Mouse (Mus musculus): ENCODE measurements around the gene Ralb. TPM values are rescaled to one million over a fixed set of nuclear protein-coding genes. Genes with fewer than 3 reads are reported as not detected.

Gene Ralb
- total RNA-seq, 2 experiments from 2014 or later = 33.9 to 40.3 TPM

DNA sequence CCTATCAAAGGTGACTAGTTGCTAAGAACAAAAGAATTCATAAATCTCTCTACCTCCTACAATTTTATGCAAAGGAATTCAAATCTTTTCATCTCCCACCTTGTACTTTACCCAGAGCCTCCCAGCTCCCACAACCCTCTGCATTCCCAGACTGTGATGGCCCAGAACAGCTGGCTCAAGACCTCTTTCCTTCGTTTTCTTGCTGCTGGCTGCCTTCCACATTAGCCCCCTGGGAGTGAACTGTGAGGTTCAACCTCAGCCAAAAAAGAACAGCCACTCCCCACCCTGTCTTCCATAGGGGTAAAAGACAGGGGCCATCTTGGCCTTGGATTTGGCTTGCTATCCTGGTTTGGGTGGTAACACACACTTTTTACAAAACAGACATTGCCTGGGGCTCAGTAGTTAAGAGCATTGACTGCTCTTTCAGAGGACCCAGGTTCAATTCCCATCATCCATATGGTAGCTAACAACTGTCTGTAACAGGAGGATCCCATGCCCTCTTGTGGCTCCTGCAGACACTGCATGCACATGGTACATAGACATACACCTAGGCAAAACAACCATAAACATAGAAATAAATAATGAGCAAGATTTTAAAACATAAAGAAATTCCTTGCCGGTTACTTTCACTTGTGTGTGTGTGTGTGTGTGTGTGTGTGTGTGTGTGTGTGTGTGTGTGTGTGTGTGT lies 10.4 kb downstream of the Ralb start:
- DNase-seq (ENCODE audit: low spot score in 2 of 2) = no peak

DNA sequence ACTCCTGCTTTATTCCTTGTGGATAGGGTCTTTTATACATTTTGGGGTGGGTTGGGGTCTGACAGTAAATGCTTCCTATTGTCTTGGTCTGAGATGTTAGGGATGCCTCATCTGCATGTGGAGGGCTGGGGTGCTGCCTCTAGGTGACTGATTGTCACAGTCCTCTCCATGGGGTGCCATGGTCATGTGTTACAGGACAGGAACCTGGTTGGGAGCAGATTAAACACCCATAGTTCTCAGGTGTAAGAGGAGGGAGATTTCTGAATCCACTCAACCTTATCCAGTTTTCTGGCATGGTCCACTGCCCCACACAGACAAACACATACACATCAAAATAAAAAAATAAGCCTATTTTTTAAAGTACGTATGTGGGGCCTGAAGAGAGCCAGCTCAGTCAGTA lies 12.1 kb downstream of the Ralb start:
- no peak for DNase-seq (ENCODE audit: low spot score in 2 of 2)

DNA sequence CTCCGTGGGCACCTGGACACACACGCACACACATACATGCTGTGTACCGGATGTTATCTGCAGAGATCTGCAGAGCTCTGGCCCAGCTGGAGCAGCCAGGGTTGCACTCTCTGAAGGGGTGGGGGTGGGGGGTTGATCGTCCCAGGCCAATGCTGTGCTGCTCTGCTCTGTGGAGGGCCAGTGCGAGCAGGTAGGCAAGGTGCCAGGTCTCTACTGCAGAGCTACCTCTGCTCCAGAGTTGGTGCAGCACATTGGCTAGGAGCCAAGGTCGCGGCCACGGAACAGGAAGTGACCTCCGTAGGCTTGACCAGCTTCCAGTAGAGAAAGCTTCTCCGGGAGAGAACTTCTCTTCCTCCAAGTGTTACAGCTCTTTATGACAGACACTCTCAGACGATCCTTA lies 12.5 kb downstream of the Ralb start:
- peak in 1 of 2 experiments; percentile 32 for DNase-seq (ENCODE audit: low spot score in 2 of 2)

DNA sequence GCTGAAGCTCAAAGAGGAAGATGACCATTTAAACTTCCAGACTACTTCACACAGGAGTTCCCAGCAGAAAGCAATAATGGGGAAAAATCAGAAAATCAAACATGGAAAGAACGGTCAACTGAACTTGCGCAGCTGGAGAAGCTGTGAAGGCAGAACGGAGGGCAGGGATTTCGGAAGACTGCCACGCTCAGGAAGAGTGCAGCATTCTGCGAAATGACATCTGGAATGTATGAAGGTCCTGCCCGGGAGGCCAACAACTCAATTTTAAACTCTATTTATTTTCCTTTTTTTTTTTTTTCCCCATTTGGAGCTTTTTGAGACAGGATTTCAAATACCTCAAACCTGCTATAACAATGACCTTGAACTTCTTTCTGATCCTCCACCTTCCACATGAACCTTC lies 13.8 kb downstream of the Ralb start:
- DNase-seq (ENCODE audit: low spot score in 2 of 2) = no peak

DNA sequence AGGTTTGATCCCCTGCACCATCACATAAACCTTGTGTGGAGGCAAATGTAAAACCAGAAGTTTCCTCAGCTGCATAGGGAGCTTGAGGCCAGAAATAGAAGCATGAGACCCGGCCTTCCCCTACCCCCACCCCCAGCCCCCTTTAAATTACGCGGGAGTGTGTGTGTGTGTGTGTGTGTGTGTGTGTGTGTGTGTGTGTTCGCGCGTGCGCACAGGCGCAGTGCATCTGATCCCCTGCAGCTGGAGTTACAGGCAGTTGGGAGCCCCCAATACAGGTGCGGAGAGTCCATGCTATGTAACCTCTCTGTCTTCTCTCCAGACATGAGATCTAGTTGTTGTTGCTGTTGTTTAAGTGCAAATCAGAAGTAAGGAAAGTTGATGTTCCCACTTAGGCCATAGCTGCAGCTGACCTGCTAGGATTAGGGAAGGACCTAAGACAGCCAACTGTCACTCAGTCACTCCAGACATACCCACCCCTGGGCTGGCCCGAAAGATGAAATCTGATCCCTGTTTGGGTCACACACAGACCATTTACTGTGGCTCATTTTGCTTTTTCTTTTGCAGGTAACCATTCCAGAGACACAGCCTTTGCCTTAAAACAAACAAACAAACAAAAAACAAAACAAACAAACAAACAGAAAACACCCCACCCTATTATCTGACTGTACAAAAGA lies 16.5 kb downstream of the Ralb start:
- DNase-seq (ENCODE audit: low spot score in 2 of 2) = no peak

DNA sequence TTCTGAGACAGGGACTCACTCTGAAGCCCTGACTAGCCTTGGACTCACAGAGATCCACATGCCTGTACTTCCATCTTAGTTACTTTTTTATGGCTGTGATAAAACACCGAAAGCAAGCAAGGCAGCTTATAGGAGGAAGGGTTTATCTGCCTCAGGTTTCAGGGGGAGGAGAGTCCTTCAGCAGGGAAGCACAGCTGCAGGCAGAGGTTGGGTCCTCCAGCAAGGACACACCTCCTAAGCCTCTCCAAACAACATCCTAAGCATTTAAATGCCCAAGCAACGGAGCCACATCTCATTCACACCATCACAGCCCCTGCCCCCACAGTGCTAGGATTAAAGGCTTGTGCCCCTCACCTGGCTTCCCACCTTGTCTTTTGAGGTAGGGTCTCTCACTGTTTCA lies 18.8 kb downstream of the Ralb start:
- DNase-seq (ENCODE audit: low spot score in 2 of 2) = no peak

DNA sequence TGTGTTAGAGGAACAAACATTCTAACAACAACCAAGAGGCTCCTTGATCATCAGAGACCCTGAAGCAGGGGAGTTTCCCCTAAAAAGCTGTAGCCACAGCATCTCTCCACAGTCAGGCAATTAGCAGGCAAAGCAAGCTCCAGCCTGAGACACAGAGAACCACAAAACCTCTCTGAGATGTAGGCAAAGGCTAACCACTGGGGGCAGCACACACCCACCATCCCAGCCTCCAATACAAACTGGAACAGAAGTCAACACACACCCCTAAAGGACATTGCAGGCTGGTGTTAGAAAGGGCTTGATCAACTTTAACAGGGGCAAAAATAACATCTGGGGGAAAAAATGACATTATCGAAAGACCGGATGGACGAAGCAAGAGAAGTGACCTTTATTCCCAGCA lies 20.1 kb downstream of the Ralb start:
- DNase-seq (ENCODE audit: low spot score in 2 of 2) = peak; percentile 46 to 50

DNA sequence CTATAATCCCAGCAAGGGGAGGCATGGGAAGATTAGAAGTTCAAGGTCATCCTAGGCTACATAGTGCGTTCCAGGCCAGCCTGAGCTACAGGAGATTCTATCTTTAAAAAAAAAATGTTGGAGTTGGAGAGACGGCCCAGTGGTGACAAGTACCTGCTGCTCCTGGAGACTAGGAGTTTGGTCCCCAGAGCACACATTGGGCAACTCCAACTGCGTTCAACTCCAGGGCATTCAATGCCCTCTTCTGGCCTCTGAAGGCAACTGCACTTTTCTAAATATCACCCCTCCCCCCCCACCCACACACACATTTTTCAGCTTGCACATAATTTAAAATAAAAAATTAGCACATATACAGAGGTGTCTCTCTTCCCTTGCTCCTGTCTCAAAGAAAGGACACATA lies 21.7 kb downstream of the Ralb start:
- no peak for DNase-seq (ENCODE audit: low spot score in 2 of 2)

DNA sequence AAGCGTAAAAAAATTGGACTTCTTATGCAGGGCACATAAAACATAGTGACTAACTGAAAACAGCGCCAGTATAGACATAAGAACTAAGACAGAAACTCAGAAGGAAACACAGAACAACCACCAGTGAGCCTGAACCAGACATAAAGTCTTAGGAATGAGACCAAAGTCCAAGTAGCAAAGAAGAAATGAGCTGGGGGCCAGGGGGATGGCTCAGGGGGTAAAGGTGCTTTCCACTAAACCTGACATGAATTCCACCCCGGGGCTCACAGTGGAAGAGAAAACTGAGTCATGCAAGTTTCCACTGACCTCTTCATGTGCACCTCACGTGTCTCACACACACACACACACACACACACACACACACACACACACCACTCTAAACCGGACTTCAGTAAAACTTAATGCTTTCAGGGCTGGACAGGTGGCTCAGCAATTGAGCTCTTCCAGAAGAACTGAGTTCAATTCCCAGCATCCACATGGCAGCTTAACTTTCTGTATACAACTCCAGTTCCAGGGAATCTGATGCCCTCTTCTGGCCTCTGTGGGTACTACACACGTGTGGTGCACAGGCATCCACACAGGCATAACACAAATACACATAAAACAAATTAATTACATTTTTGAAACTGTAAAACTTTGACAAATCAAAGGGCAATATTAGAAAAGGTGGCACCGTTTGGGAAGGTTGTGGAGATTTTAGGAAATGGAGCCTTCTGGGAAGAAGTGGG lies 23.2 kb downstream of the Ralb start:
- no peak for DNase-seq (ENCODE audit: low spot score in 2 of 2)

DNA sequence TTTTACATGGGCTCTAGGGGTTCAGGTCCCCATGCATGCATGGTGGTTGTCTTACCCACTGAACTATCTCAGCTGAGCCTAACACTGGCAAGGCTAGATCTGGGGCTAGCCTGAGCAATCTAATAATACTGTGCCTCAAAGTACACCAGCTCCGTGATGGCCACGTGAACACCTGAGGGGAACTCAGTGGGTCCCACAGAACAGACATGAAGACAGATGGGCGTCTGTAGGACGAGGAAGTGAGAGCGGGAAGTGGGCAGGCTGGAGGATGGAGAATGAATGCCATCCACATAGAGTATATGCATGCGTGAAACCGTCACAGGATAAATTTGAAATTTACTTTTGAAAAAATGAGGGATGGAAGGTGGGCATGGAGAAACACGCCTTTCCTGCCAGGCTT lies 23.9 kb downstream of the Ralb start:
- no peak for DNase-seq (ENCODE audit: low spot score in 2 of 2)

DNA sequence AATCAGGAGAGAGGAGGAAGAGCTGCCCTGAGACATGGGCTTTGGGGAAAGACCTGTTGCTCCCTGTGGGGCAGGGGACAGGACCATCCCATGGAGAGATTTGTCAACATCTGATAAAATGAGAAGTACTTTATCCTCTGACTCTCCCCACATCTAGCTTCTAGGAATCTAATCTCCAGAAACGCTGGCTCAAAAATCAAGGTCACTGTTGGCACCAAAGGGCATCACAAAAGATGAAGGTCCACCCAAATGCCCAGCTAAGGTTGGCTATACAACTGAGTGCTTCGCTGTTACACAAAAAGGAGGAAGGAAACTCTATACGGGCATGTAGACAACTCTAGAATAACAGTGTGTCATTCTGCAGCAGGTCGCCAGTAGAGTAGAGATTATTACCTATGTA lies 25.0 kb downstream of the Ralb start:
- no peak for DNase-seq (ENCODE audit: low spot score in 2 of 2)

DNA sequence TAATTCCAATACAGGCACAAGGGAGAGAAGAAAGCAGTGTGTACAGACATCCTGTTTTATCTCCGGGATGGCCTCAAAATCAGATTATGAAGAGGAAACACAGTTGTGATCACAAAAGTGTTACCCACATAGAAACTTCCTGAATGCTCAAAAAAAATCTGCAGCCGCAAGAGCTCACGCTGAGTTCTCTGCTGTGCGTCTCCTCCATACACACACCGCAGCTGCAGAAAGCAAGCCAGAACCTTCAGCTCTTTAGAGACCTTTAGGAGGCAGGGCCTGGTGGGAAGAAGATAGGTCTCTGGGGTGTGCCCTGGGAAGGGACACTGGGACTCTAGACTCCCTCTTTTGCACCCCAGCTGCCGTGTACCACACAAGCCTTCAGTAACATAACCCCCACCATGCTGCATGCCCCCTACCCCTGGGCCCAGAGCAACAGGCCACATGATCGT lies 27.7 kb downstream of the Ralb start:
- DNase-seq (ENCODE audit: low spot score in 2 of 2) = no peak

DNA sequence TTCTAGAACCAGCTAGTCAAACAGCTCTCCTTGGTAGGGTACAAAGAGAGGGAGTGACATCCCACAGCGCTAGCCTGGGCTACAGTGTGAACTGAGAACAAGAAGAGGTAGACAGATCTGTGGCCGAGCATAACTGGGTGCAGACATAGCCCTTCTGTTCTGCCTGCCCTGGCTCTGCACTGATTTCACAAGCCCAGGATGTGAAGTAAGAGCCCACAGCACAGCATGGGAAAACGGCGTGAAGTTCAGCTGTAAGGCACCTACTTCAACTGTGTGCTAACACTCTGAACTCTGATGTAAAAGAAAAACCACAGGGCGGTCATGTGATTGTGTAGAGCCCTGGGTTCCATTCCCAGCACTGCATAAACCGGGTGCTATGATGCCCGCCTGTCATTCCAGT lies 29.9 kb downstream of the Ralb start:
- DNase-seq (ENCODE audit: low spot score in 2 of 2) = no peak

DNA sequence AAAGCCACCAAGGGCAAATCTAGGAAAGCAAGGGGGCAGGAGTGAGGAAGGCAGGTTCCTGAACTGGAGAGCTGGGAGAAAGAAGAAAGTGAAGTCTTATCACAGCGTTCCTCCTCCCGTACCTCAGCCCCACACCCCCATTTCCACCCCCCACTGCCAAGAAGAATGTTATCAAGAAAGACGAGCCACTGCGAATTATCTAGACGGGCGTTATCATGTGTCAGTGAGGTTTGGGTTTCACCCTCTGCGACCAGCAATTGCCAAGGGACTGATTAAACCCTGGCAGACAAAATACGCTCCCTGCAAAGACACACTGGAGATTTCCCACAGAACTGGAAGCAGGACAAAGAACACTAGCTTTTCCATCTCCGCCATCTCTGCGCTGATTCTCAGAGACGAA lies 31.9 kb downstream of the Ralb start:
- no peak for DNase-seq (ENCODE audit: low spot score in 2 of 2)

DNA sequence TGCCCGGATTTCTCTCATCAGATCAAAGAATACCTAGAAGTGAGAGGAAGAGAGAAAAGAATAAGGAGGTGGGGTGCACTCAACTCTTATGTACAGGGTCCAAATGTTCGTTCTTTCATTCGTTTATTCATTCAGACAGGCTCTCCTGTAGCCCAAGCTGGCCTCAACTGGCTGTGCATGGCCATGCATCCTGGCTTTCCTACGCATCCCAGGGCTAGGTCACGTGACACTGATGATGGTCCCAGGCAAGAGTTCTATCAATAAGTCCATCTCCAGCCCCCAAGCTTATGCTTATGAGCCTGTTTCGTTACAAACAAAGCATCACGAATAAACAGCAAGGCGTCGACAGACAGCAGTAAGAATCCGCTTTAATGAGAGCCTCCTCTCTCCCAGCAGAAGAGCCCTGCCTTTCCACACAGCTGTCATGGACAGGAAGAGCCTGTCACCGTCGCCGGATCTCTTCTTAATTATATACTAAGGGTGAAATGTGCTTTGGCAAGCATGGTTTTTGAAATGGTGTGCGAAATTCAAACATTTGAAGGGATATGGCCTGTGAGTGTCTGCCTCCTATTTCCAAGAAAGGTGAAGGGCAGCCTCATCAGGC lies 32.7 kb downstream of the Ralb start:
- DNase-seq (ENCODE audit: low spot score in 2 of 2) = no peak

DNA sequence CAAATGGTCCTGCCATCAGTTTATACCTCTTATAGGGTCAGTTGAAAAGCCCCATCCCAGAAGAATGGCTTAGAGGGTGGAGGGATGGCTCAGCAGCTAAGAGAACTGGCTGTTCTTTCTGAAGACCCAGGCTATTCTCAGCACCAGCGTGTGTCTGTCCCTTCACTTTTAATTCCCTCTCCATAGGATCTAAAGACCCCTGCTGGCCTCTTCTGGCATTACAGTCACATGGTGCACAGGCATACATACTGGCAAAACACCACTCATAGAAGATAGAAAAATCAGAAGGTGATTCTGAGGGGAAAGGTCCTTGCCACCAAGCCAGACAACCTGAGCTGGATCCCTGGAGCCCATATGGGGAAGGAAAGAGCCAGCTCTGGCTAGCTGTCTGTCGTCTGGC lies 41.2 kb downstream of the Ralb start:
- DNase-seq (ENCODE audit: low spot score in 2 of 2) = peak in 1 of 2 experiments; percentile 48

DNA sequence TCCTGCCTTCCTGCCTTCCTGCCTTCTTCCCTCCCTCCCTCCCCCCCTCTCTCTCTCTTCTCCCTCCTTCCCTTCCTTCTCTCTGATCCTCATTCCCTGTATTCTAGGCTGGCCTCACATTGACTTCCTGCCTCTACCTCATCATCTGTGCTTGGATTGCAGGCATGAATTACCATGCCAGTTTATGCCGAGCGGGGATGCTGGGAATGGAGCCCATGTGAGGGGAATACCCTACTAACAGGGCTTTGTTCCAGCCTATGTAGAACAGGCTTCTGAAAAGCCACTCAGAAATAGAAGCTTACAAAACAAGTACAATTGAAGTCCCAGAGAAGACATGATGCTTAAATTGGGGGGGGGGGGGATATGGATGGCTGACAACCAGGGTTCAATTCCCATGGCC lies 44.5 kb downstream of the Ralb start:
- peak; percentile 42 to 54 for DNase-seq (ENCODE audit: low spot score in 2 of 2)

DNA sequence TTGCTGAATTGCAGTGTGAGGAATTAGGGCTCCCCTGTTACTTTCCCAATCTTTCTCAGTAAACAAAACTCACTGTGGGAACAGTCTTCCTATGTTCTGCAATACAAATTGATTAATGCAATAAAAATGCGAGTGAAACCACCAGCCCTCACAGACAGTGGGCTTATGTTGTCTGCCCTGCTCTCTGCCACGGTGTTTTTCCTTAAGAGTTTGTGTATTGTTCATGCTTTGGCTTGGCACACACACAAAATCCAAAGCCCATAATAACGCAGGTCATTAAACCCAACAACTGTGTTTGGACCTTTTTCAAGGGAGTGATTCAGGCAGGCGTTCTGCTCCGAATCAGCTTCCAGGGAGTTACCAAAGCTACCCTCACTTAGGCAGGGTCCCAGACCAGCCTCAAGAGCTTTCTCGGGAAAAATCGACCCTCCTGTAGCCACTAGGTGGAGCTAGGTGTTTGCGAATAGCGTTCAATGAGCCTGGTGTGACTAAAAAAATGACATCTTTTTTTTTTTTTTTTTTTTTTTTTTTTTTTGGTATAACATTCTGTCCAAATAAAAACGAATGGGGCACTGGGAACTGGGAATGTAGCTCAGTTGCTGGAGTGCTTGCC lies 46.5 kb downstream of the Ralb start:
- DNase-seq (ENCODE audit: low spot score in 2 of 2) = peak; percentile 76 to 81

DNA sequence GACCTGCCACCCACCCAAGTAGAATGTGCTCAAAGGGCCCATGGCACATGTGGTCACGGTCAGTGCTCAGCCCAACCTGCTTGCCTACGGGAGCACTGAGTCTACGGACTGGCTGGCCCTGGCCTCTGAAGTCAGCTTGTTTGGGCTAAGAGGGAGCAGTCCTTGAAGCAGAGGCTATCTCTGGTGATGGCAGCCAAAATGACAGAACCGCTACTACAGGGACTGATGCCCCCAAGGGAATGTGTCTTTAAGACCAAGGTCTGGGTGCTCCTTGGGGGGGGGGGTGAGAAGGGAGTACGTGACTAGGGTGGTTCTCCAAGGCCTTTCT lies 47.1 kb downstream of the Ralb start:
- DNase-seq (ENCODE audit: low spot score in 2 of 2) = no peak

DNA sequence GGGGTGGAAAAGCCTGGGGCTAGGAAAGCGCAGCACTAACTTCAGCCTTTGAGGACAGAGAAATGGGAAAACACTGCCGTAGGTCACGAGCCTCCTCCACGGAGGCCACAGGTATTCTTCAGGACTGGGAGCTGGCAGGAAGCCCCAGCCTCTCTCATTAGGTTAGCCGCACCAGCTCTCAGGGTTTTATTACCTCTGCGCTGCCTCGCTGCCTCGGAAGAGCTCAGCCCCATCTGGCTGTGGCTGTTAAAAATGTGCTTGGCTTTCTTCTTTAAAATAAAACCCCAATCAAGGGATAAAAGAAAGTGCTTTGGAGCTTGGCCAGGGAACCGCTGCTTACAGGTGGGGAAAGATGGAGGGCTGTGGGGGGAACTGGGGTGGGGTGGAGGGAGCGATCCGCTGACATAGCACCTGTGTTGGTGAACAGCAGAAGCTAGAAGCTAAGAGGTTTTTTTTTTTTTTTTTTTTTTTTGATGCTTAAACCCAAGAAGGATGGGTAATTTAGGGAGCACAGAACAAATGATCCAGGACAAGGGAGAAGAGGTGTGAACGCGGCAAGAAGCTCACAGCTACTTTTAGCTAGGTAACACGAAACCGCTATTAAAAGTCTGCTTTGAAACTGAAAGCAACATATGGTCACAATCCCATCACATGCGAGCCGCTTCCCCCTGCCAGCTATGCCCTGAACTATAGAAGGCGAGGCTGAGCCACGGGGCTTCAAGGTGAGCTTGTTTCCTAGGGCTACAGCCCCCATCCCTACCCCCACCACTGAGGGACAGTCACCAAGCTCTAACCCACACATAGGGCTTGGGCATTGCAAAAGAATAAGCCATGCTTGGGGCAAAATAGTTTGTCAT lies 47.7 kb downstream of the Ralb start:
- DNase-seq (ENCODE audit: low spot score in 2 of 2) = no peak

DNA sequence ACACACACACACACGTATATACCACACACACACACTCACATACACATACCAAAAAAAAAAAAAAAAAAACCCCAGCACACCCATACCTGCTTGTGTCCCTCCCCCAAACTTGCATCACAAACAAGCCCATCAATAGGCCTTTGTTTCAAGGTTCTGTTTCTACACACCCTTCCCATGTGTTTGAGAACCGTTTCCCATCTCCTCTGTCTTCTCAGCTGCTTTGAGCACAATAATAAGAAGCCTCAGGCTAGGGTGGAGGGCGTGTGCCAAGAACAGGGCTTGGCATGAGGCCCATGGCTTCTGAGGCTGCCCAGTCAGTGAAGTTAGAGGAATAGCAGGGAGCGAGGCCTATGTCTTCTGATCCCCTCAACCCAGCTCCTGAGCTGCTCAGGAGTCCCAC lies 50.9 kb downstream of the Ralb start:
- DNase-seq (ENCODE audit: low spot score in 2 of 2) = peak; percentile 51 to 58

Data from layer of hippocampus, postnatal 10 days (tissue).